Mouse (Mus musculus): ENCODE data around the gene Ndufaf4.
"Not testable (repeated sequence)": the region's sequence is repeated elsewhere in the genome, so short reads cannot be mapped to it uniquely, and the experiment has no call there.

The Ndufaf4 gene

DNA sequence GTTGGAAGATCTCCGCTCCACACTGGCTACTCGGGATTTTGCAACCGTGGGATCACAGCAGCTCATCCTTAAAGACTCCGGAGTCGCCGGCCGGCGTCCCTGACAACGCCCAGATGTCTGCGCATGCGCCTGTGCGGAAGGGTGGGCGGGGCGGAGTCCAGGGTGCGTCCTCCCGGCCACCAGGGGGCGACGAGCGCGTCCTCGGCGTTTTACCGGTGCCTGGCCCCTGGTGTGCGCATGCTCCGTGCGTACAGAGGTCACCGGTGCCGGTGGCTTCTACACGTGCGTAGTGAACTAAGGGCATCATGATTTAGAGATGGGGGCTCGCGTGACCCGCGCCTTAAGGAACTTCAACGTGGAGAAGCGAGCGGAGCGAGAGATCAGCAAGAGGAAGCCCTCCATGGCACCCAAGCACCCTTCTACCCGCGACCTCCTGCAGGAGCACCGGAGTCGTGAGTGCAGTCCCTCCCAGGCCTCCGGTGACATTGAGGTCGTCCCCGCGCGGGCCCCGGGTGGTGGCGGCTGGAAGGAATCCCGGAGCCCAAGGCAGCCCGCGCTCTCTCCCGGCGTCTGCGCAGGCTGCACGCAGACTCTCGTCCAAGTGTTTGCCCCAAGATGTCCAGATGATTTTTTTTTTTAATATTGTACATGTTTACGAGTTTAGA, at the start of gene Ndufaf4:
Gene Ndufaf4 (plus strand): TSS at position 233 of the 665 bp plus-strand sequence.
- peak; percentile 86 to 97 for DNase-seq (ENCODE audit: low spot score in 2 of 2)

DNA sequence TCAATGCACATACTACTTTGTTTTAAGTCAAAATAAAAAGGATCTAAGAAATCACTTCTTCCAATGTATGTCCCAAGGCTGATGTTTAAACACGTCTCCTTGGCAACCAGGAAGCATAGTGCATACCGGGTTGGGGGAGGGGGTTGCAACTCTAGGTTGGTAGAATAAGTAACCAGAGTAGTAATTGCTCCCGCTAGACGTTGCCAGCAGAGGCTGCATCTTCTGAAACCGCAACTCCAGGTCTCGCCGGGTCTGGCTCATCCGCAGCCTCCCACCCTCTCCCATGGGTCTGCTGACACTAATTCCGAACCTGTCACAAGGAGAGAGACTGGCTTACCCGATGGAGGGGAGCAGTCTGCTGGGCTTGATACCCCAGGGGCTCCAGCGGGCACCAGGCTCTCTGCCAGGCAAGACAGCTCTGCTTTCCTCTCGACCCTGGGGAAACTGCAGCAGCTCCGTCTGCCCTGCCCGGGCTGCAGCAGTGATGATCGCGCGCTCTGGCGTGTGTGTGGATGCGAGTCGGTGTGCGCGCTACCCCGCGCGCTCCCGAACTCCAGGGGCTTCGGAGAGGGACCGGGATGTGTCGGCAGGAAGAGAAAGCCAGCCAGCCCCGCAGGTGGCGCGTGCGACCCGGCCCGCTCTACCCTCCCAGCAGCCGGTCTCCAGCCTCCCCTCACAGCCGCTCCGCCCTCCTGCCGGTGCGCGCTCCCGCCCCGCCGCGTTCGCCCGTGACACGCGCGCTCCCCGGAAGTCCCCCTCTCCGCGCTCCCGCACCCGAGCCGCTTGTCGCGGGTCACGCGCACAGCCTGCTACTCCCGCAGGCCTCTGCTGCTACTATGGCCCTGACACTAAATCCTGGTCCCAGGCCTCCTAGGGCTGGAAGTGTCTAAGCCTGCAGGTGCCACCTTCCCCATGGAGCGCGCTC, 47.2 kb upstream of the Ndufaf4 start, which contains the start of gene Klhl32:
Gene Klhl32 (minus strand): TSS at position 724 of the 925 bp plus-strand sequence.
- DNase-seq (ENCODE audit: low spot score in 2 of 2), result peak; percentile 66 to 76

DNA sequence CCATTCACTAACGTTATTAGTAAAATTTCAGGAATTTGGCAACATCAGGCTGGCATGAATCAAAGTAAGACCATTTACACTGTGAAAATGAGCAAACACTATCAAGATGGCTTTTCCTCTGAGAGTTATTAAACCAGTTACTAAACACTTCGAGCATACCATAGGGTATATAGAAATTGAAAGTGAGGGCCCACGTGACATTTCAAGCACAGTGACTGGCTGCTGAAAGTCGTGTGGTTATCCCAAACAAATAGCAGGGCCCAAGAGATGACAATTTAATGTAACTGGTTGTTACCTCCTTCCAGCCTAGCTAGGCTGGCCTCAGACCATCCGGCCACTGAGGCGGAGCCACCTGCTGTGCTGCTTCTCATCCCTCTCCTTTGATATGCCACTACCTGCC, 32.2 kb upstream of the Ndufaf4 start:
- no peak for DNase-seq (ENCODE audit: low spot score in 2 of 2)

DNA sequence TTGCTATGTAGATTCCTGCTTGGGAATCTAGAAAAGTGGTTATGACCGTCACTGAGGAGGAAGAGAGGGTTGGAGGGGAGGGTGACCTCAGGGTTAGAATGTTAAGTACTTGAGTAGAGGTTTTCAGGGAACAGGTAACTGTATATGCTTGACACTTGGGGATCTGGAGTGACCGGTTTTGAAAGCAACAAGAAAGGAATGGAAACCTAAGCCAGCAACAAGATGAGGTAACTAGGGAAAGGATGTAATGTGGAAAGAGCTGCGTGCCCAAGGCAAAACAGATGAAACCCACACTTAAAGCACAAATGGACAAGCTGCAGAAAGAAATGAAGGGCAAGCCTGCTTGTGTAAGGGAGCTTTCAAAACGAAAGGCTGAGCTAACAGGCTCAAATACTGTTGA, 28.7 kb upstream of the Ndufaf4 start:
- DNase-seq (ENCODE audit: low spot score in 2 of 2), result no peak

DNA sequence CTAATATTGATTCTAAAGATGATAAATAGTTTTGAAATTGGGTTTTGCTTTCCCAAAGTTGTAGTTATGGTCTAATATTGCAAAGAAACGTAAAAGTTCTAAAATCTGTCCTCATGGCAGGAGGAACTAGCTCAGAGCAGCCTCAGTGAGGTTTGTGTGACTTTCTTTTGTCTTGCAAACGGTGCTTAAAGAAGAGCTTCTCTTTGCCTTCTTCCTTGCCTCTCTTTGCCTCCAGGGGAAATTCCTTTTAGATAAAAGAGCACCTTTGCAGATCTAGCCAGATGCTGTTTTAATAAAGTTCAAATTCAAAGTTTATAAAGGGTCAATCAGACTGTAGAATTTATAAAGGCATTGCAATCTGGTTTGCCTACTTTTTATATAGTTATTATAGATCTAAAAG, 8.5 kb upstream of the Ndufaf4 start:
- not testable (repeated sequence) for DNase-seq (ENCODE audit: low spot score in 2 of 2)

DNA sequence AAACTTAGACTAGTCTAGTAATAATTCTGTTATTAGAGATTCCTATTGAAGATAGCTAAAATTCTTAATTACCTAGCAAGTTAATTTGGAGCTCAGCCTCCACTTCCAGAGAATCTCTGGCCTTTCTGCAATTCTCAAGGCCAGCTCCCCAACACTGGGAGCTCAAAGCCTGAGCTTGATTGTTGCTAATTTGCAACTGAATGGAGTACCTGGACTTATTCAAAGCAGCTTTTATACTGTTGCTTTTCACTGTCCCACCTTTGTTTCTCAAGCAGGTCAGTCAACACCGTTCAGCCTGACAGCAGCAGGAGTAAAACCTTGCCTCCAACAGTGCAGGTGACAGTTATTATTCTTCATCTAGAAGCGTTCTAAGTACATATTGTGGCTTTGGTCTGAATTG, 5.6 kb upstream of the Ndufaf4 start:
- DNase-seq (ENCODE audit: low spot score in 2 of 2), result not testable (repeated sequence)

DNA sequence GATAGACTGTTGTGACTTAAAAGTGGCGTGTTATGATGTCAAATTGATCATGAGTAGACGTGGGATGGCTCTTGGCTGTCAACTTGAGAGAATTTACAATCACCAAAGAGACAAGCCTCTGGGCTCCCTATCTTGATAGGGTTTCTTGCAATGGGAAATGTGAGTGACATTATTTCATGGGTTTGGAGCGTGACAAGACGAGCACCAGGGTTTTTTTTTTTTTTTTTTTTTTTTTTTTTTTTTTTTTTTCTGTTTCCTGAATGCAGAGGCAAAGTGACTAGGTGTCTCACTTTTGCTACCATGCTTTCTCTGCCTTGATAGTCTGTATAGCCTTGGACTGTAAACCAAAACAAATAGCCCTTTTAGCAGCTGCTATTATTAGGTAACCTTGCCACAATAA, 3.3 kb upstream of the Ndufaf4 start:
- DNase-seq (ENCODE audit: low spot score in 2 of 2), result no peak

DNA sequence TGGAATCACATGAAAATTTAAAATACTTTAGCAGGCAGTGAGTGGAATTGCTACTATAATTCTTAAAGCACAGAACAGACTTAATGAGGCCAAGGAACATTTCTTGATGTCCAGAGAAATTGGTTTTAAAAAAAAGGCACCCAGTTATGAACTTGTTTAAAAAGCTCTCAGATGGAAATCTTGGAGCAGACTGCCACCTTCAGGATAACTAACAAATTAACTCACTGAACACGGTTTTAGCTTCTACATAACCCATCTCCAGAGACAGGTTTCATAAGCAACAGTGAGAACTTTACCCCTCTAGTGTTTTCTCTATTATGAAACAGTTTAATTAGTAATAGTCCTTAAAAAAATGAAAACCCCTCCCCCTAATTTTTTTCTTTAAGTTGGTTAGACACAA, 1.1 kb upstream of the Ndufaf4 start:
- DNase-seq (ENCODE audit: low spot score in 2 of 2), result peak in 1 of 2 experiments; percentile 48

DNA sequence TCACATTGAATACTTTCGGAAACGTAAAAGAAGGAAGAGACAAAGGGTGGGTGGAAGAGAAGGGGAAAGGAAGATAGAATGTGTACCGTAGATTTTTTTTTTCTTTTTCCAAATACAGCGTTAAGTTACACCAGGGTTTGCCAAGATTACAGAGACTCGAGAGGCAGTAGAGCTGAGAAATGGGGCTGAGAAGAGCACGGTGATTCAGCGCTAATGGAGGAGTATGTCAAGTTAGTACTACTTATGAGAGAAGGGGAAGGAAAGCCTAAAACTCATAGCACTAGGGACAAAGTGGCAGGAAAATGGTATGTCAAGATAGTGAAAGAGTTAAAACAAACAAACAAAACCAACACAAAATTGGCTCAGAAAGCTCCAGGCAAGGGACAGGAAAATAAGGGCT, 532 bp upstream of the Ndufaf4 start:
- DNase-seq (ENCODE audit: low spot score in 2 of 2), result peak in 1 of 2 experiments; percentile 16

DNA sequence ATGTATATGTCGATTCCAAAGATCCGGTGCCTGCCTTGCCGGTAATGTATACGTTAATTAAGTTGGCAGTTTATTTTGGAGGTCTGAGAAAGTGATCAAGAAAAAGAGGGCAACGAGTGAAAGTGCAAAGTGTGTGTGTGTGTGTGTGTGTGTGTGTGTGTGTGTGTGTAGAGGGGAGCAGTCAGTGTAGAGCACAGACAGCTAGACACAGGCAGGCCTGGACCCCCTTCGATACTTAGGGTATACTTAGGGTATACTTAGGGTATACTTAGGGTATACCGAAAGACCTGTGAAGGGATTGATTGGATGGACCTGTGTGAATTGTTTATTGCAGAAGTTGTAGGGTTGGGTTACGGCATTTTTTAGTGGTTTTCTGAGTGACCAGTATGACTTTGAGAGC, 753 bp downstream of the Ndufaf4 start:
- no peak for DNase-seq (ENCODE audit: low spot score in 2 of 2)

DNA sequence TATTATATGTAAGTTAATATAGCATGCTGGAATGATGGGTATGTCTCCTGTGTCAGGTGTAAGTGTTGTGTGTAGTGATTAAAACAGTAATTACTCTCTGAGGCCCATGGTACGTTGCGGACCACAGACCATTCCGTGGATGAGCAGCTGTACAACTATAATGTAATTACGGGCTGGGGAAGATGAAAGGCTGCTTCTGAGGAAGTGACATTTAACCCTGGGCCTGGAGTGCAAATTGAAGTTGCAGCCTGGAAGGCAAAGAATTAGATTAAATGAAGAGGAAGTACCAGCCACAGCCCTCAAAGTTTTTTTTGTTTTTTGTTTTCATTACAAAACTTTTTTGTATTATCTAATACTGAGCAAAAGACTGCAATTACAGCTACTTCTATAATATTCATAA, 1.3 kb downstream of the Ndufaf4 start:
- DNase-seq (ENCODE audit: low spot score in 2 of 2), result no peak

DNA sequence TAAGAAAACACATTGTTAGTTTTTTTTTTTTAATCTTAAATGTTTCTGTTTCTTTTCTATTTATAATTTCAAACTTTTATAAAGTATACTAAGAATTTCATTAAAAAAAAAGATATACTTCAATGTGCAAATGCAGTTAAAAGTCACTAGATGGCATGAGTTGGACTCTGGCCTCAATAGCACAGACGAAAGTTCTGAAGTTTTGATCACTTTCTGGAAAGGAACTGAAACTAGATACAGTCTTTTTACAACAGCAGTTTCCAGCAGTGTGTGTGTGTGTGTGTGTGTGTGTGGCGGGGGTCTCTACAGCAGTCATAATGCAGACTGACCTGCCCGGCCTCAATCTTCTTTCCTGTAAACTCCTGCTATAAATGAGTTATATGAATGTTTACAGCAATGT, 9.9 kb downstream of the Ndufaf4 start:
- DNase-seq (ENCODE audit: low spot score in 2 of 2), result no peak

DNA sequence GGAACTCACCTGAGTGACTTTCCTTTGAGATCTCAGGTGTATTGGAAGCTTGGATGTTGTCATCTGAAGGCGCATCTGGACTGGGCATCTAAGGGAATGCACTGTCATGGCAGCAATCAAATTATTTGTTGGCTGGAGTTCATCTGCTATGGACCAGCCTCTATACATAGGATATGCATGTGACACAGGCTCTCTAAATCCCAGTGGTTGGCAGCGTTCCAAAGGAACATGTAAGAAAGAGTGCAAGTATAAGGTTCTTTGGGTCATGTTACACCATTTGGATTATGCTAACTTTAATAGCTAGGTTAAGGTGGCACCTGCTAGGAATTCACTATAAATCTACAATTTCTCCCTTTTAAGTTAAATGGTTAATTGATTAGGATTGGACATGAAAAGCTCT, 17.7 kb downstream of the Ndufaf4 start:
- DNase-seq (ENCODE audit: low spot score in 2 of 2), result no peak

DNA sequence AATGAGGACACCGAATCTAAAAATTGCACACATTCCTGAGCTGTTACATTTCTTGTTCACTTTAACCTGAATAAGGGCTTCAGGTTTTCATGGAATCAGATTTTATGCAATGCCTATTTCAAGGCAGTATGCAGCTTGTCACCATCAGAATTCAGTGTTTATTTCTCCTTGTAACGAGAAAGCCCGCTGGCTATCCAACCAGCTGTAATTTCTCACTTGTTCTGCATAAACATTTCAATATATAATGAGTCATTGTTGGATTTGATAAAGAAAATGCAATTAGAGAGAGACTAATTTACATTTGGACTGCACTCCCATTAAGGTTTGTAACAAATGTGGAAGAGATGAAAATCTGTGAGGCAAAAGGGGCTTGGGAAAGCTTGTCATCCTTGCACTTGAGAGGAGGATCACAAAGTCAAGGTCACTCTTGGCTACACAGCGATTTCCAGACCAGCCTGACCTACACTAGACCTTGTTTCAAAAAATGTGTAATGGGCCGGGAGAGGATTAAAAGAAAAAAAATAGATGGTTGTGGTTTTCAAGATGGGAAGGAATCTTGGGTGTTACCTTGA, 22.2 kb downstream of the Ndufaf4 start:
- DNase-seq (ENCODE audit: low spot score in 2 of 2), result no peak

DNA sequence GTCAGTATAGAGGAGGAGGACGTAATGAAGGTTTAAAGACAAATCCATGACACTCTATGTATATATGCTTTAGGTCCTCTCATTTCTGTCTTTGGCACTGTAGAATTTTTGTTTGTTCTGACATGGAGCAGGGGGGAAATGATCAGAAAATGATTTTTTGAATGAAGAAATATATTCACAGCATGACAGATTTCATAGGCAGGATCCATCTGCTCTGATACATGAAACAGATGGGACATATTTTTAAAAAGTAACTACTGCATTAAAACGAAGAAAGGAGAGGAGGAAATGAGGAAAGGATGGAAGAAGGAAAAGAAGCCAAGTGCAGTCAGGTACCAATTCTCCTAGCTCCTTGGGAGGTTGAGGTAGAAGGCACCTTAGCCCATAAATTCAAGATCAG, 26.8 kb downstream of the Ndufaf4 start:
- no peak for DNase-seq (ENCODE audit: low spot score in 2 of 2)

DNA sequence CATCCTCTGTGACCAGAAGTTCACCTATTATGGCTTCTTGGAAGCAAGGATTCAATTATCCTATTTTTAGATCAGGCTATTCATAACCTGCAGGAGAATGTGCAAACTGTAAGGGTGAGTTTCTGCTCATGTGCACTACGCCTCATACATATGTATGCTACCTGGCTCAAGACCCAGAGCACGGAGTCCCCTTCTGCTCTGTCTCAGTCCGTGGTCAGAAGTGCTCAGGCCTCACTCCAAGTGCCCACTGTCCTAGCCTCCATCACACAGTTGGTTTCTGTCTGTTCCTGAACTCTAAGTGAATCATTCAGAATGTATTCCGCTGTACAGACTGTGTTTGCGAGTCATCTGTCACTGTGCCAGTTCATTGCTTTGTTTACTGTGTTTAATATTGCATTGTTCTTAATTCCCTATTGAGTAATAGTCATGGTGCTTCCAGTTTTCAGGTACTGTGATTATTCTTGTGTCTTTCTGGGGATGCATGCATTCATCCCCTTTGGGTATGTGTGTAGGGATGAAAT, 30.4 kb downstream of the Ndufaf4 start:
- DNase-seq (ENCODE audit: low spot score in 2 of 2), result no peak

DNA sequence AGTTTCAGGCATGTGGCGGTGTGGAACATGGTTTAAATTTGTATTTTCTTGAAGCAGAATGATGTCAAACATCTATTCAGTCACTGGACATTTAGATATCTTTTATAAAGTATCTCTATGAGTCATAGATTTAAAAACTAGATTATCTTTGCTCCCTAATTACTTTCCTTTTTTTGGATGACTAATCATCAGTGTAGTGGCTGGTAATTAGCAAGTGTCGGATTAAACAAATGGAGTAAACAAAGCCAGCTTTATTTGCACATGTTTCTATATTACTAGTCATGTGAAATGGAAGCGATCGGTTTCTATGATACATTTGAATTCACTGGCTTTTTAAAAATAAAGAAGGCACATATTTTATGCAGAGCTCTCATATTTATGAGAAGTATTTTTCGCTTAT, 31.0 kb downstream of the Ndufaf4 start:
- no peak for DNase-seq (ENCODE audit: low spot score in 2 of 2)

DNA sequence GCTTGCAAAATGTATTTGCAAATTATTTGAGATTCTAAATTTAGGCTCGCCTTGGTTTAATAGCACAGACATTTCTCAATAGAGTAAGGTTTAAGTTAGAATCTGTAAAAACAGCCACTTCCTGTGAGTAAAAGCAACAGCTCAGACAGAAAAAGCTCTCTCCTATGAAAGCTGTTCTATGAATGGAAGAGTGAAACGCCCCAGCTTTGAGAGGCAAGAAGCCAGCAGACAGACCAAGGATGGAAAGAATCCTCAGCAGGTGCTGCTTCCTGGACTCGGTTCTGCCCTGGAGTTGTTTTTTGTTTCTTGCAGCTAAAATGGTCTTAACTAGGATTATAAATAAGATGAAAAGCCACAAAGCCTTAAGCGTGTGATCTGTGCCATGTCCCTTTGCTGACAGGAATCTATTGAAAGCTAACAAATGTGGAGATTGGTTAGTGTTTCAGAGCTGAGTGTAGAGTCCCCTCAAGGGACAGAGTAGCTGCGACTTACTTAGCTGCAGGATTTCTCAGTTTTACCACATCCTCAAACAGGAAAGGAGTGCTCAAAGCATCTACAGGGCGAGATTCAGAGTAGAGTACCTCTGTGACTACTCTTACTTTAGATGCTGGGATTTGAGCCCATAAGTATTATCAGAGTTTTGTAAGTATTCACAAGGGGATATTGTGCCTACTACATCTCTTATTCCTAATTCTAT, 45.0 kb downstream of the Ndufaf4 start:
- peak in 1 of 2 experiments; percentile 54 for DNase-seq (ENCODE audit: low spot score in 2 of 2)
